Mouse (Mus musculus): ENCODE results near the gene Ppp1r10.

- no peak for TF ChIP-seq CTCF (IDR thresholded peaks at IDR 0.05; ENCODE audit: control insufficient read depth, insufficient read depth, insufficient read length)
- TF ChIP-seq CEBPB (IDR thresholded peaks at IDR 0.05; ENCODE audit: low read depth) = no peak
- TF ChIP-seq USF1 (IDR thresholded peaks at IDR 0.05; ENCODE audit: low read depth) = no peak
- no peak for TF ChIP-seq MYOD1 (IDR thresholded peaks at IDR 0.05; ENCODE audit: control insufficient read depth, insufficient read length, low read depth)
- TF ChIP-seq MYOG (IDR thresholded peaks at IDR 0.05; ENCODE audit: control insufficient read depth, extremely low read depth, insufficient read length) = no peak
Measured at GRCm38 (mm10) chr17:35939941-35940340, 23.7 kb downstream of the Ppp1r10 start.
